In the genomic region with DNA sequence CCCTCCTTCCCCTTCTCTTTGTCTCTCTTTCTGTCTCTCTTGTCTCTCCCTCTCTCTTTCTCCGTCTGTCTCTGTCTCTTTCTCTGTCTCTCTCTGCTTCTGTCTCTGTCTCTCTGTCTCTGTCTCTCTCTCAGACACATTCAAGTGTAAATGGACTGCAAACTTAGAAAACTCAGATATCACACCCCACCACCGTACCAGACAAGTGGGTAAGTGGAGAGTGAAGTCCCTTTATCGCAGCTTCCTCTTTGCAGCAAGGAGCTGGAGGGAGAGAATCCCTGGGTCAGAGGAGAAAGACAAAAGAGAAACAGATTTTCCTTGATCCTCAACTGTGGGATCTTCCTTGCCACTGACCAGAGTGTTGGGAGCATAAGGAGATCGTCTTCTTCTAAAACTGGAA, we compare ENCODE assay signal across 22 mouse cellular contexts. TPM values are rescaled to one million over a fixed set of nuclear protein-coding genes. Genes with fewer than 3 reads are reported as not detected.
DNase-seq lines count a peak whose midpoint lies in the region; ATAC-seq and TF ChIP-seq lines count a peak whose summit lies in the region.
"Had no signal": no experiment of that assay in that cellular context is flagged by ENCODE, and none has a peak within 500 bp of the region (broad histone marks: within the 10 kb centered on the region; RNA-seq: fewer than 3 reads in every experiment).

No protein-coding gene starts in this region.

- TF ChIP-seq RAD21 in MEL (IDR thresholded peaks at IDR 0.05; ENCODE audit: low read depth, low read length): no peak

- no peaks in the 10 kb centered on the region for H3K36me3 ChIP-seq in intestine, embryonic 14.5 days (ENCODE audit: control insufficient read depth, insufficient read depth, low read length)
- H3K36me3 ChIP-seq in intestine, embryonic 15.5 days: no peaks in the 10 kb centered on the region
- no peaks in the 10 kb centered on the region for H3K36me3 ChIP-seq in MEL (ENCODE audit: control insufficient read depth in 1 of 2, insufficient read depth in 2 of 2, low read length in 2 of 2)
- H3K36me3 ChIP-seq: G1E had no signal

- ATAC-seq in intestine, embryonic 14.5 days (replicated peaks; ENCODE audit: low FRiP score, low TSS enrichment, low read depth): no peak
- ATAC-seq in intestine, embryonic 15.5 days: no peak
- ATAC-seq: activated CD4-positive, CD25-positive, alpha-beta regulatory T cell, adult 4 months; CD4-positive, CD25-positive, alpha-beta regulatory T cell, adult 4 months; Patski had no signal

- no peak overlapping the region for H3K9ac ChIP-seq in intestine, embryonic 14.5 days (ENCODE audit: low read length)
- no peak overlapping the region for H3K9ac ChIP-seq in intestine, embryonic 15.5 days
- H3K9ac ChIP-seq in MEL (ENCODE audit: control insufficient read depth, low read depth, low read length, poor library complexity, severe bottlenecking): no peak overlapping the region

- TF ChIP-seq POLR2A in MEL (IDR thresholded peaks at IDR 0.05; ENCODE audit: control insufficient read depth in 1 of 2, insufficient read depth in 1 of 2, low read depth in 1 of 2, low read length in 2 of 2, poor library complexity in 1 of 2): no peak

- TF ChIP-seq CTCF in MEL (IDR thresholded peaks at IDR 0.05 in 2 of 3, conservative IDR thresholded peaks at IDR 0.05 in 1 of 3; ENCODE audit: control insufficient read depth in 1 of 3, insufficient read depth in 1 of 3, low read depth in 2 of 3, low read length in 3 of 3, poor library complexity in 1 of 3, severe bottlenecking in 1 of 3): no peak

- no peak overlapping the region for H3K4me3 ChIP-seq in intestine, embryonic 14.5 days (ENCODE audit: low read depth, low read length)
- H3K4me3 ChIP-seq in intestine, embryonic 15.5 days (replicated peaks): no peak overlapping the region
- peak overlapping the region in 1 of 2 experiments; percentile 10; a peak in 1 of 4 replicates for H3K4me3 ChIP-seq in MEL (ENCODE audit: control insufficient read depth in 1 of 2, insufficient read depth in 1 of 2, low read depth in 2 of 2, low read length in 2 of 2)

- H3K79me2 ChIP-seq in MEL (ENCODE audit: control insufficient read depth, insufficient read depth, low read length, poor library complexity): no peaks in the 10 kb centered on the region

- DNase-seq in intestine, embryonic 14.5 days (ENCODE audit: low spot score): peak; percentile 28
- DNase-seq in MEL (ENCODE audit: low read depth, low spot score): peak; percentile 50
- DNase-seq in MEL-GATA-1-ER (ENCODE audit: extremely low read depth, low read depth): peak; percentile 53
- DNase-seq in frontal cortex, postnatal 10 days (ENCODE audit: low spot score in 2 of 2): no peak
- no peak for DNase-seq in thymus, postnatal 4 days
- DNase-seq: adrenal gland, adult 2 months; adrenal gland, adult 8-10 months; adrenal gland, postnatal 10 days; adrenal gland, postnatal 25 days; adrenal gland, postnatal 36 days; B cell, adult 2 months; cerebellum, adult 11 months; cerebellum, adult 11-12 months; cerebellum, adult 18-20 months; cerebellum, adult 2 months; cerebellum, adult 8-10 months had no signal

- 84% methylated on average over 4 of the region's 4 CpGs for WGBS in intestine, embryonic 14.5 days
- 84% methylated on average over 4 of the region's 4 CpGs for WGBS in intestine, embryonic 15.5 days

- no peaks in the 10 kb centered on the region for H3K4me1 ChIP-seq in intestine, embryonic 14.5 days (replicated peaks; ENCODE audit: control insufficient read depth, insufficient read depth, low read length)
- no peaks in the 10 kb centered on the region for H3K4me1 ChIP-seq in intestine, embryonic 15.5 days (replicated peaks)
- no peaks in the 10 kb centered on the region; a peak in 1 of 4 replicates for H3K4me1 ChIP-seq in MEL (ENCODE audit: control insufficient read depth in 1 of 2, insufficient read depth in 2 of 2, low read length in 2 of 2)

- H3K9me3 ChIP-seq in intestine, embryonic 14.5 days (ENCODE audit: control insufficient read depth, low read length): no peaks in the 10 kb centered on the region
- no peaks in the 10 kb centered on the region for H3K9me3 ChIP-seq in intestine, embryonic 15.5 days
- no peaks in the 10 kb centered on the region; the same call in 1 of the 2 replicates for H3K9me3 ChIP-seq in MEL (replicated peaks; ENCODE audit: insufficient read depth, low read length)
- H3K9me3 ChIP-seq: G1E had no signal

- no peaks in the 10 kb centered on the region for H3K27me3 ChIP-seq in intestine, embryonic 14.5 days (replicated peaks; ENCODE audit: control insufficient read depth, insufficient read depth, low read length)
- no peaks in the 10 kb centered on the region for H3K27me3 ChIP-seq in intestine, embryonic 15.5 days (replicated peaks)
- H3K27me3 ChIP-seq in MEL (ENCODE audit: control insufficient read depth in 1 of 2, insufficient read depth in 2 of 2, low read length in 2 of 2): peaks cover 0 to 3% of the 10 kb centered on the region in 2 experiments; a peak in 1 of 4 replicates
- H3K27me3 ChIP-seq: CH12.LX, Patski had no signal

- no peak overlapping the region for H3K4me2 ChIP-seq in intestine, embryonic 14.5 days (ENCODE audit: low read length)
- H3K4me2 ChIP-seq in intestine, embryonic 15.5 days (replicated peaks): no peak overlapping the region

- H3K27ac ChIP-seq in intestine, embryonic 14.5 days (ENCODE audit: low read depth): no peak overlapping the region
- H3K27ac ChIP-seq in intestine, embryonic 15.5 days: no peak overlapping the region
- no peak overlapping the region for H3K27ac ChIP-seq in MEL (ENCODE audit: control insufficient read depth, low read depth, low read length)

- no peak for TF ChIP-seq EP300 in MEL (IDR thresholded peaks at IDR 0.05; ENCODE audit: low read depth in 1 of 2, low read length in 2 of 2)

TF ChIP-seq in MEL, 35 proteins besides CTCF, POLR2A, EP300 and RAD21:
- TF ChIP-seq HCFC1 (IDR thresholded peaks at IDR 0.05; ENCODE audit: low read depth, low read length) (no peak), GABPA (IDR thresholded peaks at IDR 0.05; ENCODE audit: low read depth, low read length) (no peak), USF1 (IDR thresholded peaks at IDR 0.05; ENCODE audit: low read depth, low read length) (no peak), POLR2AphosphoS5 (IDR thresholded peaks at IDR 0.05; ENCODE audit: borderline replicate concordance, low read depth, low read length) (no peak), JUND (IDR thresholded peaks at IDR 0.05; ENCODE audit: low read depth, low read length) (no peak), NRF1 (IDR thresholded peaks at IDR 0.05; ENCODE audit: insufficient read depth, low read depth, low read length, poor library complexity, severe bottlenecking) (no peak), ZNF384 (IDR thresholded peaks at IDR 0.05; ENCODE audit: low read depth, low read length) (no peak), MAX (IDR thresholded peaks at IDR 0.05; ENCODE audit: low read length) (no peak), ZMIZ1 (IDR thresholded peaks at IDR 0.05; ENCODE audit: low read depth, low read length) (no peak), MAZ (IDR thresholded peaks at IDR 0.05; ENCODE audit: low read depth, low read length) (no peak), MEF2A (IDR thresholded peaks at IDR 0.05; ENCODE audit: extremely low read depth, insufficient replicate concordance, low read depth, low read length, poor library complexity, severe bottlenecking) (no peak), ELF1 (IDR thresholded peaks at IDR 0.05; ENCODE audit: low read depth, low read length) (no peak), ZC3H11A (IDR thresholded peaks at IDR 0.05; ENCODE audit: low read depth, low read length) (no peak)

RNA-seq across cellular contexts. Expression of gene Atrnl1, which starts 49.3 kb away (rescaled TPM):
- 7.4 and 9.3 TPM in 2 replicates for polyA plus RNA-seq in intestine, embryonic 14.5 days (2014; fragmentation: Nextera tagmentation; extraction: Ambion mirVana)
- 4.1 and 4.6 TPM in 2 replicates for polyA plus RNA-seq in intestine, embryonic 15.5 days (2015; fragmentation: Nextera tagmentation; extraction: Ambion mirVana)
- 8.2 and 9.3 TPM in 2 replicates for total RNA-seq in MEL (2012; rRNA removed)
- 1 to 10 TPM in 1 of 2 experiments, not detected in 1; 6.4 TPM for polyA plus RNA-seq in MEL (2012; ENCODE audit: insufficient read depth in 1 of 2, insufficient read length in 2 of 2, low read depth in 1 of 2, low replicate concordance in 2 of 2, missing spikeins in 1 of 2)

Comparison
In these comparisons a context has a peak if more than half of its experiments do, and no peak if none do; other contexts are left out.
1. DNase-seq: peak in intestine, embryonic 14.5 days (single experiment), MEL (single experiment) and MEL-GATA-1-ER (single experiment); none in frontal cortex, postnatal 10 days (0 of 2) and thymus, postnatal 4 days (single experiment).